Mouse (Mus musculus) adrenal gland, adult 10 weeks (tissue): Measurements from ENCODE around the gene Cyp3a44. TPM values are rescaled to one million over a fixed set of nuclear protein-coding genes. Genes with fewer than 3 reads are reported as not detected.

Experiments
- polyA plus RNA-seq: library from polyadenylated mRNA; stranded (reverse); fragments of 350-450 nt; fragmentation: Illumina TruSeq; extraction: RNeasy Lipid Tissue Mini Kit (QIAGEN cat#74804); gene quantifications from one replicate; pipeline ENCODE4 v1.2.3, GENCODE M21; 2014; ENCODE audit warnings: low read depth, low replicate concordance

The Cyp3a44 gene
- not detected for polyA plus RNA-seq

GRCm38 (mm10) chr5:145805796-145806195 is at the start of gene Cyp3a44:
Gene Cyp3a44, minus strand, starts transcription at chr5:145805874.

Other genes with a start within 250 kb of the Cyp3a44 start
- not detected for gene Cyp3a41b, start 221.1 kb downstream of the Cyp3a44 start, polyA plus RNA-seq
- gene Cyp3a41a, start 85.7 kb downstream of the Cyp3a44 start, polyA plus RNA-seq, result not detected
- gene Cyp3a11, start 74.1 kb upstream of the Cyp3a44 start, polyA plus RNA-seq, result not detected
- gene Cyp3a25, start 203.7 kb upstream of the Cyp3a44 start, polyA plus RNA-seq, result not detected